Mouse (Mus musculus): ENCODE data around the gene Usp7.

- TF ChIP-seq CTCF (IDR thresholded peaks at IDR 0.05; ENCODE audit: insufficient read depth, low read length), result no peak
- no peak for TF ChIP-seq POLR2A (IDR thresholded peaks at IDR 0.05; ENCODE audit: borderline replicate concordance, extremely low read depth, low read depth, low read length)
These were observed 23.5 kb downstream of the Usp7 start for GRCm38 (mm10) chr16:8768588-8768987.

Measured in lung, adult 2 months (tissue).